Mouse (Mus musculus) gastrocnemius, adult 2 months (tissue): ENCODE measurements around the gene Car2. TPM values are rescaled to one million over a fixed set of nuclear protein-coding genes. Genes with fewer than 3 reads are reported as not detected.

Experiments used
- DNase-seq: peaks from one replicate; pipeline ENCODE4 v3.0.0; 2022
- H3K27ac ChIP-seq: fragments of 200-600 bp; 2 replicates; pipeline ENCODE4 v1.8.1; 2022; ENCODE audit warnings: mild to moderate bottlenecking
- H3K4me3 ChIP-seq: fragments of 200-600 bp; 2 replicates; pipeline ENCODE4 v1.8.1; 2022; ENCODE audit warnings: mild to moderate bottlenecking, moderate library complexity
- CTCF ChIP-seq: fragments of 200-600 bp; IDR thresholded peaks from 2 replicates; pipeline ENCODE4 v1.8.1; 2022; ENCODE audit warnings: antibody characterized with exemption, mild to moderate bottlenecking, moderate library complexity
- intact Hi-C: fragments of 180-260 bp; cut with DNase I; formaldehyde crosslinking; loops from one replicate; pipeline ENCODE4 v1.15.1; 2025
- total RNA-seq, 2 experiments: library from RNA; stranded (reverse); gene quantifications; 2 replicates each; pipeline ENCODE4 v1.2.3; 2021

The Car2 gene
- total RNA-seq, 2 experiments from 2014 or later, result 12.8 to 20.3 TPM

GRCm38 (mm10) chr3:14882005-14882404, 4.1 kb upstream of the Car2 start:
- TF ChIP-seq CTCF, result no peak
- intact Hi-C loops, result loop anchor here (10.0 kb wide), 1 partner anchor 213 kb away; no protein-coding TSS in a partner anchor

GRCm38 (mm10) chr3:14882756-14883155, 3.3 kb upstream of the Car2 start:
- no peak for DNase-seq
- Histone ChIP-seq H3K4me3 (no peak overlapping the region), H3K27ac (no peak overlapping the region)
- no peak for TF ChIP-seq CTCF
- intact Hi-C loops, result loop anchor here (10.0 kb wide), 1 partner anchor 212 kb away; no protein-coding TSS in a partner anchor

More at GRCm38 (mm10) chr3:14882005-14882404, 4.1 kb upstream of the Car2 start:
- DNase-seq, result no peak
- H3K27ac ChIP-seq, result no peak overlapping the region
- no peak overlapping the region for H3K4me3 ChIP-seq

GRCm38 (mm10) chr3:14884826-14885225, 1.2 kb upstream of the Car2 start:
- no peak for DNase-seq
- H3K27ac ChIP-seq, result no peak overlapping the region
- intact Hi-C loops, result loop anchor here (10.0 kb wide), 1 partner anchor 210 kb away; no protein-coding TSS in a partner anchor
- TF ChIP-seq CTCF, result no peak
- no peak overlapping the region for H3K4me3 ChIP-seq

GRCm38 (mm10) chr3:14887134-14887666, 1.1 kb downstream of the Car2 start:
- Histone ChIP-seq H3K4me3 (peak overlapping the region; percentile 88), H3K27ac (peak overlapping the region; percentile 81)
- DNase-seq, result no peak
- no peak for TF ChIP-seq CTCF
- intact Hi-C loops, result loop anchor here (2.0 to 10.0 kb wide), 2 partner anchors 208 to 308 kb away; no protein-coding TSS in a partner anchor

DNA sequence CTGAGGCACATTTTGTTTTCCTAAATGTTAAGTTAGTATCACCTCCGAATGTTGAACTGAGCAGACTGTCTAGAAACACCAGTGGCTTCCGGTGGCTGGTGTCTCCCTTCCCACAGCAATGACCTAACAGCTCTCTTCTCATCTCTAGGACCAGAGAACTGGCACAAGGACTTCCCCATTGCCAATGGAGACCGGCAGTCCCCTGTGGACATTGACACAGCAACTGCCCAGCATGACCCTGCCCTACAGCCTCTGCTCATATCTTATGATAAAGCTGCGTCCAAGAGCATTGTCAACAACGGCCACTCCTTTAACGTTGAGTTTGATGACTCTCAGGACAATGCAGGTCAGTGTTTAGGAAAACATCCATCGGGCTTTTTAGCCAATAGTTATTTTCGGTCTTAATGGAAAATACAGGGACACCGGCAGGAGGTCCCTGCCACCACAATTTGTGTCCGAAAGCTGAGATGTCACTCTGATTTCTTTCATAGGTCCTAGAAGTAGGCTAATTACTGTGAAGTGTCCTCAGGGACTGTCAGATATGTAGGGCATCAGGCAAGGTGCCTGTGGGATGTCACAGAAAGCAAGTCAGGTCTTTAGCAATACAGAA, 1.7 kb downstream of the Car2 start:
- no peak for DNase-seq
- TF ChIP-seq CTCF, result no peak
- H3K27ac ChIP-seq, result no peak overlapping the region
- intact Hi-C loops, result loop anchor here (2.0 to 10.0 kb wide), 2 partner anchors 207 to 307 kb away; no protein-coding TSS in a partner anchor
- no peak overlapping the region; the same call in 1 of the 2 replicates for H3K4me3 ChIP-seq

DNA sequence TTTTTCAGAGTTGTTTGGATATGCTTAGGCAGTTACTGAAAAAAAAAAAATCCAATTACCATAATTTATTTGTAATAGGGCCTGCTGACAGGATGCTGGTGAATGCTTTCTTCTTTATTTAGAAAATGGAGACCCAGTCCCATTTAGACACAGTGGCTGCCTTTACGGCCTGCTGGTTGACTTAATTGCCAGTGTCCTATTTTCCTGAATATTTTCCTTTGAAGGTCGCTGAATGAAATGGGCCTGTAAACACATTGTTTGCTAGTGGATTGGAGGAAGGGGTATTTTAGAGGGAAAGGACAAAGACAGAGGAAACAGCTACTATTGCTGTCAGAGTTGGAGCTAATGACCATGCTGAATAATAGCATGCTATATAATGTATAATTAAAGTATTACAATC, 2.5 kb downstream of the Car2 start:
- intact Hi-C loops, result loop anchor here (10.0 kb wide), 1 partner anchor 206 kb away; no protein-coding TSS in a partner anchor
- no peak for DNase-seq
- TF ChIP-seq CTCF, result no peak
- H3K27ac ChIP-seq, result no peak overlapping the region
- H3K4me3 ChIP-seq, result no peak overlapping the region

- no peak for TF ChIP-seq CTCF
- Histone ChIP-seq H3K4me3 (no peak overlapping the region), H3K27ac (no peak overlapping the region)
- DNase-seq, result no peak
- intact Hi-C loops, result loop anchor here (10.0 kb wide), 1 partner anchor 206 kb away; no protein-coding TSS in a partner anchor
These were observed 3.0 kb downstream of the Car2 start for GRCm38 (mm10) chr3:14889085-14889484.

- TF ChIP-seq CTCF, result no peak
- no peak overlapping the region for H3K27ac ChIP-seq
- no peak overlapping the region for H3K4me3 ChIP-seq
- intact Hi-C loops, result loop anchor here (10.0 kb wide), 1 partner anchor 205 kb away; no protein-coding TSS in a partner anchor
- no peak for DNase-seq
These were observed 3.8 kb downstream of the Car2 start for GRCm38 (mm10) chr3:14889716-14890409.

DNA sequence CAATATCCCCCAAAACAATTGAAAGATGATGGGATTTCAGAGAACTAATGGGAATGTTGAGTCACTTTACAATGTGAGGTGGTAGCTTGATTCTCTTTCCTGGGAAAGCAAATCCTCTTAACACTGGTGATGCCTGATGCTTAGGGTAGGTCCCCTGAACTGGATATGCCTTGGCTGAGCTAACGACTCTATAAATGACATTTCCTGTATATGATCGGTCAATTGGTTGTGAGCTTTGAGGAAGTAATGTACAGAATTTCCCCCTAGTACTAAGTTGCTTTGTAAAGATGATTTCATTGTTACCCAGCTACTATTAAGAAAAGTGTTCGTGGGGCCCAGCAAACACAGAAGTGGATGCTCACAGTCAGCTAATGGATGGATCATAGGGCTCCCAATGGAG, 6.9 kb downstream of the Car2 start:
- intact Hi-C loops, result no loop called here
- no peak for DNase-seq
- Histone ChIP-seq H3K4me3 (no peak overlapping the region), H3K27ac (no peak overlapping the region)
- no peak for TF ChIP-seq CTCF

- TF ChIP-seq CTCF, result no peak
- H3K27ac ChIP-seq, result no peak overlapping the region
- no peak for DNase-seq
- no peak overlapping the region for H3K4me3 ChIP-seq
- intact Hi-C loops, result no loop called here
These were observed 7.6 kb downstream of the Car2 start for GRCm38 (mm10) chr3:14893700-14894099.

DNA sequence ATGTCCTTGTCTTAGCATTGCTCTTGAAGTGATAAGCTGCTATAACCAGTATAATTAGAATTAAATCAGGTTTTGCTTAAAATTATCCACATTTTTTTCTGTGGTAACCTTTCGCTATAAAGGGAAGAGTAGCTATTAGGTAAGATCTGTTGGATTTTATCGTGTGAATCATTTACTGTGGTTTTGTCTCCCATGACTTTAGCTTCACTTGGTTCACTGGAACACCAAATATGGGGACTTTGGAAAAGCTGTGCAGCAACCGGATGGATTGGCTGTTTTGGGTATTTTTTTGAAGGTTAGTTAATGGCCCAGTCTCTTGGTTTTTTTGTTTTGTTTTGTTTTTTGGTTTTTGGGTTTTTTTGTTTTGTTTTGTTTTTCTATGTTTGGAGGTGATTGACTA, 9.3 kb downstream of the Car2 start:
- Histone ChIP-seq H3K27ac (no peak overlapping the region), H3K4me3 (no peak overlapping the region)
- intact Hi-C loops, result no loop called here
- DNase-seq, result no peak
- no peak for TF ChIP-seq CTCF

DNA sequence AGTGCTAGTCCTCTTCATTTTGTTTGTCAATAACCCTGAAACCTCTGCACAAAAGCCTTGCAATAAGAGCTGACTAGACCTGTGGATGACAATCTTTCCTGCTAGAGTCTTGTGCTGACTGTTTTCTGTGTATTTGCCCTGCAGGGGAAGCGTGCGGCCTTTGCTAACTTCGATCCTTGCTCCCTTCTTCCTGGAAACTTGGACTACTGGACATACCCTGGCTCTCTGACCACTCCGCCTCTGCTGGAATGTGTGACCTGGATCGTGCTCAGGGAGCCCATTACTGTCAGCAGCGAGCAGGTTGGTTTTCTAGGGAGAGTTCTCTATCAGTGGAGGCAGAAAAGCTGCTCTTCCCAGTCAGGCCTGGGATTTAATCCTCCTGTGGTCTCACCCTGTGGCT, 11.7 kb downstream of the Car2 start:
- Histone ChIP-seq H3K4me3 (no peak overlapping the region), H3K27ac (no peak overlapping the region)
- no peak for TF ChIP-seq CTCF
- no peak for DNase-seq
- intact Hi-C loops, result no loop called here

DNA sequence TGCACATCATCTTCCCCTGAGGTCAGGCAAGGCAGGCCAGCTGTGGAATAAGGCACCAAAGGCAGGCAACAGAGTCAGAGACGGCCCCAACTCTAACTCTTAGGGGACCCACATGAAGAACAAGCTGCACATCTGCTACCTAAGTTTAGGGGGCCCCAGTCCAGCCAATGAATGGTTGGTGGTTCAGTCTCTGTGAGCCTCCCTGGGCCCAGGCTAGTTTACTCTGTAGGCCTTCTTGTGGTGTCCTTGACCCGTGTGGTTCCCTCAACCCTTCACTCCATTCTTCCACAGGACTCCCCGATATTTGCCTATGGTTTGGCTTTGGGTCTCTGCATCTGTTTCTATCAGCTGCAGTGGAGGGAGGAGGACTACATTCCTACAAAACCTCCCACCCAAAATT, 17.3 kb downstream of the Car2 start:
- Histone ChIP-seq H3K27ac (no peak overlapping the region), H3K4me3 (no peak overlapping the region)
- DNase-seq, result no peak
- intact Hi-C loops, result no loop called here
- TF ChIP-seq CTCF, result no peak
